Mouse (Mus musculus) left cerebral cortex, postnatal 4 days (tissue): ENCODE measurements around the gene Cd200r3. TPM values are rescaled to one million over a fixed set of nuclear protein-coding genes. Genes with fewer than 3 reads are reported as not detected.

ENCODE experiments used
- DNase-seq: peaks from one replicate; pipeline ENCODE4 v3.0.0-alpha.2; 2022
- intact Hi-C: fragments of 180-260 bp; cut with DNase I; formaldehyde crosslinking; loops from one replicate; pipeline ENCODE4 v1.15.1; 2025
- total RNA-seq, 2 experiments: library from RNA; stranded (reverse); gene quantifications; 2 replicates each; pipeline ENCODE4 v1.2.3; 2021

The Cd200r3 gene
- total RNA-seq, 2 experiments from 2014 or later: 0.26 to 0.78 TPM

GRCm38 (mm10) chr16:45030127-45030526 lies 86.6 kb downstream of the Cd200r3 start:
- no peak for DNase-seq
- intact Hi-C loops: no loop called here

- no peak for DNase-seq
- intact Hi-C loops: no loop called here
Observed at GRCm38 (mm10) chr16:45030796-45031195, 87.3 kb downstream of the Cd200r3 start.

Other genes starting within 250 kb of the Cd200r3 start
- gene Nepro, start 219.4 kb upstream of the Cd200r3 start, total RNA-seq: 1 to 10 TPM; 6.1 to 7.1 TPM
- 10 to 100 TPM; 21.7 to 25.2 TPM for gene Gtpbp8, start 197.3 kb upstream of the Cd200r3 start, total RNA-seq
- not detected for gene Cd200r1, start 177.9 kb upstream of the Cd200r3 start, total RNA-seq
- not detected for gene Cd200r4, start 131.9 kb upstream of the Cd200r3 start, total RNA-seq
- gene Cd200r2, start 76.6 kb upstream of the Cd200r3 start, total RNA-seq: not detected
- gene Ccdc80, start 149.7 kb downstream of the Cd200r3 start, total RNA-seq: 10 to 100 TPM; 12.8 to 14.5 TPM
- 10 to 100 TPM; 49.5 to 52.3 TPM for gene Slc35a5, start 215.0 kb downstream of the Cd200r3 start, total RNA-seq
- gene Atg3, start 215.1 kb downstream of the Cd200r3 start, total RNA-seq: 10 to 100 TPM; 41.8 to 48.1 TPM